Mouse (Mus musculus) cerebellum, adult 9-10 months (tissue): Measurements from ENCODE around the gene Arhgef7.
A peak's percentile ranks its signal among the peaks of the same experiment; 100 is the strongest.

Source experiments
- DNase-seq: peaks from one replicate; pipeline ENCODE4 v3.0.0; 2022

Gene Arhgef7

GRCm38 (mm10) chr8:11770001-11770400 is 42.5 kb downstream of the Arhgef7 start:
- DNase-seq, result peak; percentile 98

DNA sequence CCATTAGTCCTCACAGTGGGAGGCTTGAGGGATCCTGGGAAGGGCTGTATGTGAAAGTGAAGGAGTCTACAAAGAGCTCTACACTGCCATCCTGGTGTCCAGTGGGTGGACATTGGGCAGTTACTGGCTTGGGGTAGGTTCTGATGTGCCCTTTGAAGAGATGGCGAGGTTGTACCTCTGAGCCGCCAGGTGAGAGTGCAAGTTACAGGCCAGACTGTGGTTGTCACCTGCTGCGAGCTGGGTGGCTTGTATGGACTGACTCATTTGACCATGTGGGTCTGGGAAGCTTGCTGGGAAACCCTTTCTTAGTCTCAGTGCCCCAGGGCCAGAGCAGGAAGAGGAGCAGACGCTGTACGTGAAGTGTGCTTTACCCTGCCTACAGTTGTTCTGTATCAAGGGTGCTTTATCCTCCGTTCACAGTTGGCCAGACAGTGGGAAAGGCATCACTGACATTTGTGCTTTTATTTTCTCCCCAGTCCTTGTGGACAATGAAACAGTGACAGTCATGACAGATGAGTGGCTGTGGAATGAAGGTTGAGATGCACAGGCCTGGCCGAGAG is 43.1 kb downstream of the Arhgef7 start:
- DNase-seq, result peak; percentile 59

DNA sequence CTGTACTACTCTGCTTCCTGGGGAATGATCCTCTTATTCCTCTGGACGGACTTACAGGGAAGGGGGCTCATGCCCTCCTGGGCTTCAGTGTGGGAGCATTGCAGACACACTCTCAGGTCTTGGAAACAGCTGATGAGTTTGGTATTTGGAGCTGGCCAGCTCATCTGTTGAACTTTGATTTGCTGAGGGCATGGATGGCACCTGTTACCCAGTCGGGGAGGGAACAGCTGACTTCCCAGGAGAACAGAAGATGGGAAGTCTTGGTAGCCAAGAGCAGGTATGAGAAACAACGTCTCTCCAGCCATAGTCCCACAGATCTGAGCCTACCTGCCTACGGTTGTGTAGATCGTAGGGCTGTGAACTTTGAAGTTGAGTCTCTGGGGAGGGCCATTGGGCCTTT is 44.1 kb downstream of the Arhgef7 start:
- no peak for DNase-seq

DNA sequence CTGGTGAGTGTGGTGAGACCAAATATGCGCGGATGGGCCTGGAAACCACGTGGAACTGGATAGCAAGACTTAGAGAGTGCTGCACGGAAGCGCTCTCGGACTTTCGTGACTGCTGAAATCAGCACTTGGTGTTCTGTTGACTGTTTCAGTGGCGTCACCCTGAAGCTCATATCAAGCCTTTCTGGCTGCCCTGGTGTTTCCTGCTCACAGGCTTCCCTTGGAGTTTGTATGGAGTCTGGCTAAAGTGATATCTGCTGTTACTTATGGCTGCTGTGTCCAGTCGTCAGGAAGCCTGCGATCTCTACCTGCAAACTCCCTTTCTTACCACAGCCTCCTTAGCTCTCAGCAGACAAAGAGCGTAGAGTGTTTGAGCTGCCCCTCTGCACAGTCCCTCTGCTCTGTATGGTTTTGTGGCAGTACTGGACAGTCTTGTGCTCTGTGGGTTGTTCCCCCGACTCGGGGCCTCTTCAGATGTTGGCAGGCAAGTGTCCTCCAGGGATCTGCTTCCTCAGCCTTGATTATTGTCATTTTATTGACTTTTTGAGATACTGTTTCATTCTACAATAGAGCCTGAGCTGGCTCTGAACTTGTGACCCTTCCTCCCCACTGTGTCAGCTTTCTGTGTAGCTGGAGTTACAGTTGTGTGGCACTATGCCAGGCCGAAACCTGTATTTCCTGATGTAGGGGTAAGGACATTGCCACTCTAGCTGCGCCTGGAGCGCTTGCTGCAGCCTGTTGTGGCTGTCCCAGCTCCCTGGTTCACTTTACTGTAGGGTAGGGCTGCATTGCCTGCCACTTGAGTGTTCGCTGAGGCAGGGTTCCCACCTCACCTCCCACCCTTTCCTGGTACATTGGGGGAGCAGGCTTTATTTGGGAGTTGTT is 46.9 kb downstream of the Arhgef7 start:
- no peak for DNase-seq

DNA sequence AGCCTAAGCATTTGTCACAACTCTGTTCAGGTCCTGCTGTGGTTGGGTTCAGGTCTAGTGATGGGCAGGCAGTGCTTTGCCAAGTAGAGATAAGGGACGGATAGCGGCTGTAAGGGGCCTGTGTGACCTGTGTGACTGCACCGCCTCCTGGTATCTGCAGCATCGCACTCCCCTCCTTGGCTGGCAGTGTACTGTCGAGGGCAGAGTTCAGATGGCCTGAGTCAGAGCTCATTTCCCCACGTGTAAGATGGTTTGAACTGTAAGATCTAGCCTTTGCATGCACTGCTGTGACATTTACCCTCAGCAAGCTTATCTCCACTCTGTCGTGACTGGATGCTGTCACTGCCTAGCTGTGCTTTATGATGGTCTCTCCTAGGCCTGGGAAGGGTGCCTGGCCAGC is 48.4 kb downstream of the Arhgef7 start:
- no peak for DNase-seq

DNA sequence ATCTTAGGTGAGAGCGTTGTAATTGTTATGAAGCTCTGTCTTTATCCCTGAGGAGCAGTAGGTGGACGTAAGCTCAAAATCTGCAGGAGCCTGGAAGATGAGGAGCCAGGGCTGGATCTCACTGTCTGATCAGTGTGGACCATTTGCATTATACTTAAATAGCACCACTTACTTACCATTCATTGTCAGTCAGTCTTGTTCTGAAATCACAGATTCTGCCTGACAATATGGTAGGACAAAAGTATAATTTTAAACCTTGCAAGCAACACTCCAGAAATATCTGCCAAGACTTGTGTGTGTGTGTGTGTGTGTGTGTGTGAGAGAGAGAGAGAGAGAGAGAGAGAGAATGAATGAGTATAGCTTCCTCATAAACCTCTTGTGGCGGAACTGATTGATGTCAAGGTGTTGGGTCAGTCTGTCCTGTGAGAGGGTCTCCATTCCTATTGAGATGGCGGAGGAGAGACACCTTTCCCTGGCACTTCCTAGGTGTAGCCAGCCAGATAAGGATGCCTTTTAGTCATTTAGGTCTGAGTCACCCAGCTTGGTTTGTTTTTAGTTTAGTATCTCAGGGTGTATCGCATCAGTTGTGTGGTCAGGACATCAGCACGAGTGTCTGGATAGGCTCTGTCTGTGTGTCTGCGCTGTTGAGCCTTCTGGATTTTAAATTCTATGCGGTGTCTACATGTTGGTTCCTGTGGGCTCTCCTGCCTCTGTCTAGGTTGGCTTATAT is 49.1 kb downstream of the Arhgef7 start:
- DNase-seq, result no peak

GRCm38 (mm10) chr8:11777201-11777600 is 49.7 kb downstream of the Arhgef7 start:
- DNase-seq, result no peak

DNA sequence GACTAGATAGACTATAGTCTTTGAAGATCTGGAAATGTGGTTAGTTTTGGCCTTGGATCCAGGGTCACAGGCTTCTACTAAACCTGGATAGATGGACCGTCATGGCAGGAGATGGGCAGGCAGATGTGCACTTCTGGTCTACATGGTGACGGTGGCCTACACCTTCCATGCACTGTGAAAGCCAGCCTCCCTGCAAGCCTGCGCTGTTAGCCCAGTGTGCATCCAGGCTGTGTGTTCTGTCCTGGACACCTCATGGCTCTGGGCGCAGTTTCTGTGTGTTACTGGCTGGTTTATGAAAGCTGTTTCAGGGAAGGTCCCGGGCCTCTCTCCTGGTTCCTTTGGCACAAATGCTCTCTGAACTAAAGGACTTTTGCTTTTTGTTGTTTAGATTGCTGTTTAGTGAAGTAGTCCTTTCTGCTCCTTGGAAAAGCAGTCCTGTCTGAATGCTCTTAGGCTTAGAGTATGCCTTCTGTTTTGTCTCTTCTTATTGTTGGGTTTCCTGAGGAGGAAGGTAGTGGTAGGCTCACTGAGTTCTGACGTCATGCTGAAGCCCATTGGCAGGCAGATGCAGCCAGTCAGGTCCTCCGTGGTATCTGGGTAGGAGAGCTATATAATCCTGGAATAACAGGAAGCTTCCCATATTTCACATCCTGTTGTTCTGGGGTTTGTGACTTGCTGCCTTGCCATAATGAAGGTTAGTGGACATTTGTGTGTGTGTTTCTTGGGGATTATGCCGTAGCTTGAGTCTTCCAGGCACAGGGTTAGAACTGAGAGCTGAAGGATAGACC is 51.3 kb downstream of the Arhgef7 start:
- peak; percentile 78 for DNase-seq

GRCm38 (mm10) chr8:11779844-11780634 is 52.5 kb downstream of the Arhgef7 start:
- peak; percentile 96 for DNase-seq

DNA sequence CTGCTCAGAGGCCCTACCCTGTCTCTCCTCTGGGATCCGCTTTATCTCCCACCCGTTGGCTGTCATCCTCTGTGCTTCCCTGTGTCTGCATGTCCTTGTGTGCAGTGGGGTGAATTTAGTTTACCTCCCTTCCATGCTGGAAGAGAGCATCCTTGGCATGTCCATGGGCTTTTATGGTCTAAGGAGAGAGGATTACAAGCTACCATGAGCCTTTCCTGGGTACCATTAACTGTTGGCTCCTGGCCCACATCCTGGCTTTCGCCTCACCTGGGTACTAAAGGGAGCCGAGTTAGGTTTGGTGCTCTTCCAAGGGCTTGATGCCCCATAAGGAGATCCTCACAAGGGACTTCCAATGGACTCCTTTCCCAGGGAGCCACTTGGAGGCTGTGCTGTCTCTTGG is 53.1 kb downstream of the Arhgef7 start:
- peak; percentile 78 for DNase-seq

- DNase-seq, result no peak
Measured at GRCm38 (mm10) chr8:11782607-11783006, 55.1 kb downstream of the Arhgef7 start.

DNA sequence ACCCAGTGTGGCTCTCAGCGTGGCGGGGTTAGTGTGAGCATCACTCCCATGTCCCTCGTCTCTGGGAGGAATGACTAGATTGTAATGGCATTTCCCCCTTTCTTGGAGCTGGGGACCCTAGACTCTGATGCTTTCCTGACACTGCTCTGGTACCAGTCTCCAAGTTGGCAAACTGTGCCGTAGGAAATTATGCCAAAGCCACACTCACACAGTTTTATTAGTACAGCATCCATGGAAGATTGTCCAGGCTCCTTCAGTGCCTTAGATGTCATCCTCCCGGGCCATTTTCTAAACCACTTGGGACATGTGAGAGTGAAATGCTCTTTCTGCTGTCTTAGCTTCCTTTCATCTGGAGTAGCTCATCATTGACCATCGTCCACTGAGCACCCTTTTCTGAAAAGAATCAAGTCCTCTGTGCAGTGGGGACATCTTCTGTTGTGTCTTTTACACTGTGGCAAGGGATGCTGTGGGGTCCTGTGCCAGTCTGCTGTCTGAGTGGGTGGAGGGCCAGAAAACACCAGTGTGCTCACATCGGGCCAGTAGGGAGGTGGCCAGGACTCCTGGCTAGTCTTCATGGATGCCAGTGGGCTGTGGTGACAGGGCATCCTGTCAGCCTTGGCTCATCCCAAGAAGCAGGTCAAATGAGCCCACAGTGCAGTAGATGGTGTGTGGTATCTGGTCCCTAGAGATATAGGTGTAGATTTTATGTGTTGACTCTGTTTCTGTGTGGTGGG is 56.5 kb downstream of the Arhgef7 start:
- peak; percentile 68 for DNase-seq

DNA sequence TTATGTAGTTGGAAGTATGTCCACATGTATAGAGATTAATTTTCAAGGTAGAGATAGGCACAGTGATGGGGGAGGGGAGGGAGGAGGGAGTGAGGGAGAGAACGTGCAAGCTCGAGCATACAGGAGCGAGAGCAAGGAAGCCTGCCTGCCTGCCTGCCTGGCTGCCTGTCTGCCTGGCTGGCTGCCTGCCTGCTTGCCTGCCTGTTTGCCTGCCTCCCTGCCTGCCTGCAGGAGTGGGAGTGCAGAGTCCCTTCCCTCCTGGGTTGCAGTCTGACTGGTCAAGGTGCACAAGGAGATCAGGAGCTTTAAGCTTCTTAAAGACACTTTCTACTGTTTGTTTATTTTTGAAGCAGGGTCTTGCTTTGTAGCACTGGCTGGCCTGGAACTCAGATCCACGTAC is 57.6 kb downstream of the Arhgef7 start:
- DNase-seq, result peak; percentile 75

DNA sequence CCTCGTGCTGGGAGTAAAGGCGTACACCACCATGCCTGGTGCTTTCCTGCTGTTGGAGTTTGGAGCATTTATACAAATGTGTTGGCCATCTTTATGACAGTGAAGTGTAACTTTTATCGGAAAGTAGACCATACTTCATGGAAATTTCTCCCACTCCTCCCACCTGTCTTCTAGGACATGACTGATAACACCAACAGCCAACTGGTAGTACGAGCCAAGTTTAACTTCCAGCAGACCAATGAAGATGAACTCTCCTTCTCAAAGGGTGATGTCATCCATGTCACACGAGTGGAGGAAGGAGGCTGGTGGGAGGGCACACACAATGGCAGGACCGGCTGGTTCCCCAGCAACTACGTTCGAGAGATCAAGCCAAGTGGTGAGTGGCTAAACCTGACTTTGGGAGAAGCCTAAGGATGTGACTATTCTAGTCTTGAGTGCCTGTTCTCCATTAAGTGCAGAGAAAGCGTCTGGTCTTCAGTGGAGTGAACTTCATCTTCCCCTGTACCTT is 58.1 kb downstream of the Arhgef7 start:
- no peak for DNase-seq

DNA sequence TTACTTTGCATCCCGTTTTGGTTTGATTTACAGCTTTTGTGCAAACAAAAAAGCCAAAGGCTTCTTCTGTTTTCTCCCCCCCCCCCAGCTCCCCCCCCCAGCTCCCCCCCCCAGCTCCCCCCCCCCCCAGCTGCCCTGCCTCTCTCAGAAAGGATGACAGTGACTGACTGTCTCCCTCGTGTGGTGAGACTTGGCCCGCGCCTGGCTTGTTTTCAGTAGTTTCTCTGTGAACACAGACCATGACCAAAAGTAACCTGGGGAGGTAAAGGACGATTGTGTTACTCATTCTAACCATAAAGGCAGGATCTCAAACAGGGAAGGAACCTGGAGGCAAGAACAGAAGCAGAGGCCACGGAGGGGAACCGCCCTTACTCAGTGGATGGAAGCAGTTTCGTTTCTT is 60.7 kb downstream of the Arhgef7 start:
- peak; percentile 89 for DNase-seq

- no peak for DNase-seq
Measured at GRCm38 (mm10) chr8:11789168-11789567, 61.6 kb downstream of the Arhgef7 start.

- DNase-seq, result peak; percentile 87
Measured at GRCm38 (mm10) chr8:11794956-11795355, 67.4 kb downstream of the Arhgef7 start.

DNA sequence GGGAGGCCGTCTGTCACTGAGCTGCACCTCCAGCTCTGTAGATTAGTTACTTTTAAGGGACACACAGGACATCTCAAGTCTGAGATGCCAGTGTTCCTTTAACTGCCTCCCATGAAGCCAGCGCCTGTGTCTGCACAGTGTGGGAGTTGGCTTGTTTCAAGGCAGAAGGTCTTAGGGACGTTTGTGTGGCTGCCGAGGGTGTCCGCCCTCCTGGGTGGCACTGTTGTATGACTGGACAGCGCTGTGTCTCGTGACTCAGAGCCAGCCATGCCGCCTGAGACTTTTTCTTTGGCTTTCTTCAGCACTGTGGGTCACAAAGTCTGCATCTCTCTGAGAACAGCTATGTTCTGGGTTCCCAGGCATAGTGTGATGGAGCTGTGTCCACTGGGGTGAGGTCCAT is 69.6 kb downstream of the Arhgef7 start:
- DNase-seq, result no peak

DNA sequence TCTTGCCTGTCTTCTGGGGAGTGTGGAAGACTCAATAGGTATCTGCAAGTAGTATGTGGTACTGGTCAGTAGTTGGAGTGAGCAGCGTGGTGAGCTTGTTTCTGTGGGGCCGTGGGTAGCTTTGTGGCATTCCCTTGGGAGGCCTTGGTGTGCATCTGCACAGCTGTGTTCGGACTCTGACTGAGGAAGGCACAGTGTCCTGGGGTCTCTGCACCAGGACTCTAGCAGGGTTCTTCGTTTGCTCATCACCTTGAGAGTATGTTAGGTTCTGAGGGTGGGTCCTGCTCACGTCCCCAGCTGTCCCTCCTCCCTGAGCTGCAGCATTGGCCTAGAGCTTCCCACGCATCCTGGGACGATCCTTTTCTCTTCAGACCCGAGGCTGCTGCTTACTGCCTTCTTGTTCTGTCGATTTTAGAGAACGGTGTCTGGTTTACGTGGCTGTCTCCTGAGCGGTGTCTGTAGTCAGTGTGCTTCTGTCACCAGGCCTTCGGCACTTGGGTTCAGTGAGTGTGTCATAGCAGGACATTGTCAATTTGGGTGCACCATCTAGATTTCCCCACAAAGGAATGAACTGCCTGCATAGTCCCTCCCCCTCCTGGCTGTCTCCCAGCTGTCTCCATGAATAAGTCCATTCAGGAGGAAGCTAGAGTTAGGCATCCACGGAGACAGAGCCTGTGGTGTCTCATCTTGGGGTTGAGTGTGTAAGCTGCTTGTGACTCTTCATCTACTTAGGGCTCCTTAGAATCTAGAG is 70.4 kb downstream of the Arhgef7 start:
- peak; percentile 74 for DNase-seq

DNA sequence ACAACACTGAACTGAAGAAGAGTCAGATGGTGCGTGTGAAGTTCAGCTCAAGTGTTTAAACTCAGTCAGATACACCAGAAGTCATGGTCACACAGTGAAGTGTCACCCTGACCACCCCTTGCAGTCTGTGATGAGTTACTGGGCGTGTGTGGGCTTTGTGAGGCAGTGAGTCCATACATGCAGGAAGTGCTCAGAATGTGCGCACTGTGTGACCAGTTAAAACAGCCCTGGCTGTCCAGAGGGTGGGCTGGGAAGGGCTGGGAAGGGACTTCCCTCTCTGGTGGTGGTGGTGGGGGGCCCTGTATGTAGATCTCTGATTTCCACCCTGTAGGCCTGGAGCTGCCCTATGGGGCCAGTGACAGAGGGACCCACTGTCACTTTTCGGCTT is 71.0 kb downstream of the Arhgef7 start:
- no peak for DNase-seq

DNA sequence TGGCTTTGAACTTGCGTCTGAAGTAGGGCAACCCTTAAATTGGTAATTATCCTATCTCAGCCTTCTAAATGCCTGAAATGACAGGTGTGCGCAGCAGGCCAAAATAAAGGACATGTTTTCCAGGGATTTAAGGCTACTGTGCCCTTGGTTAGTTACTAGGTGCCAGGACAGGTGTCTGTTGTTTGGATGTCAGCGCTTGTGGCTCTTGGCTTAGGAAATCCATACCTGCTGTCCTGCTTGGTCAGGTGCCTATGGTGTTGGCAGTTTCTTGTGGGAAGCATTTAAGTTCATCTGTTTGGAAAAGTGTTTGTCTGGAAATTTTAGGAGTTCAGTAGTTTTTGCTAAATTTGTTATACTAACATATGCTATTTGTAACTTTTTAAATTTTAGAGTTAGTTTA is 71.6 kb downstream of the Arhgef7 start:
- DNase-seq, result no peak
